Mouse (Mus musculus): ENCODE results near the gene C2cd5.

DNA sequence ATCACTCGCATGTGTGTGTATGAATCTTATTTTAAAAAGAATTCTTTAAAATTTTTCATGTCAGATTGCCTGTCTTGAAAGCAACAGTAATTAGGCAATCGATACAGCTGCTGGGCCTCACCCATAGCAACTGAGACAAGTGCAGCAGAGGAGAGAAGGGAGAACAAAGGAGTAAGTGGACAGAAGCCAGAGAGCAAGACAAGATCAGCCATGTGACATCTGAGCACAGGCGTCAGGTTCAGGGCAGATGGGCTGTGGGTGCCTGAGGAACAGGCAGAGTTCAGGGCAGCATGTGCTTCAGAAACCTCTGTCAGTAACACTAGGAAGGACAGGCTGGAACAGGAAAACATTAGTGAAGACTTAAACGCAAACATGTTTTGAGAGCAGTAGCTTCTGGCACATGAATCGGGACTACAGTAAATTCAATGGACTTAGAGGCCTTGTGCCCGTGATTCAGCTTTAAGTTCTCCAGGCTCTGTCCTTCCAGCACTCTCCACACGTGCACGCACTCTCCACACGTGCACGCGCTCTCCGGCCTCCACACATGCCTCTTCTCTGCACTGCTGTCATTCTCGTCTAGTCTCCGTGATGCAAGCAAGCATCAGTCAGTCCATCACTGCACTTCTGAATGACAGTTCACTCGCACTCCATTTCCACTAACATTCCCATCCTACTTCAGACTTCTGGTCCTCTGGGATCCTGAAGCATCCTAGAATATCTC is 52.2 kb downstream of the C2cd5 start:
- TF ChIP-seq CTCF (IDR thresholded peaks at IDR 0.05; ENCODE audit: low read depth, low read length) (no peak), POLR2A (IDR thresholded peaks at IDR 0.05; ENCODE audit: insufficient read depth, low read length) (no peak), EP300 (IDR thresholded peaks at IDR 0.05; ENCODE audit: insufficient read depth, low read depth, low read length) (no peak)

Measured in ES-Bruce4 (cell line).